Mouse (Mus musculus) limb, embryonic 11.5 days (tissue): Measurements from ENCODE around the gene Ror2. TPM values are rescaled to one million over a fixed set of nuclear protein-coding genes. Genes with fewer than 3 reads are reported as not detected.

Source experiments
- ATAC-seq: fragments of 200-750 bp; cut with Nextera tagmentation; 2 replicates; pipeline ENCODE4 v1.8.0; 2017; ENCODE audit warnings: low read depth; ENCODE audit not compliant: insufficient number of reproducible peaks, low FRiP score, low TSS enrichment
- DNase-seq: peaks from one replicate; pipeline ENCODE4 v3.0.0-alpha.2; 2015; ENCODE audit warnings: low spot score
- H3K27ac ChIP-seq: fragments of 300-500 bp; sonication (generic); replicated peaks from 2 replicates; pipeline ENCODE4 v1.5.1; 2014; ENCODE audit warnings: low read depth, mild to moderate bottlenecking, low read length
- H3K27me3 ChIP-seq: fragments of 300-500 bp; sonication (generic); 2 replicates; pipeline ENCODE4 v1.6.1; 2014; ENCODE audit warnings: mild to moderate bottlenecking, low read length, mixed read lengths; ENCODE audit not compliant: control insufficient read depth, insufficient read depth
- H3K36me3 ChIP-seq: fragments of 300-500 bp; sonication (generic); 2 replicates; pipeline ENCODE4 v1.6.1; 2014; ENCODE audit warnings: mild to moderate bottlenecking, low read length, moderate library complexity, mixed read lengths; ENCODE audit not compliant: control insufficient read depth, insufficient read depth
- H3K4me1 ChIP-seq: fragments of 300-500 bp; sonication (generic); 2 replicates; pipeline ENCODE4 v1.6.1; 2014; ENCODE audit warnings: low read length, mixed read lengths; ENCODE audit not compliant: control insufficient read depth, insufficient read depth
- H3K4me2 ChIP-seq: fragments of 300-500 bp; sonication (generic); 2 replicates; pipeline ENCODE4 v1.6.1; 2014; ENCODE audit warnings: low read depth, mild to moderate bottlenecking, moderate library complexity; ENCODE audit not compliant: severe bottlenecking
- H3K4me3 ChIP-seq: fragments of 300-500 bp; sonication (generic); 2 replicates; pipeline ENCODE4 v1.5.1; 2014; ENCODE audit warnings: low read depth, low read length
- H3K9ac ChIP-seq: fragments of 300-500 bp; sonication (generic); 2 replicates; pipeline ENCODE4 v1.6.1; 2014; ENCODE audit warnings: mild to moderate bottlenecking, low read length
- H3K9me3 ChIP-seq: fragments of 300-500 bp; sonication (generic); 2 replicates; pipeline ENCODE4 v1.6.1; 2016; ENCODE audit warnings: low read length; ENCODE audit not compliant: control insufficient read depth
- WGBS: fragments of 180-500 bp; shearing (Covaris S2); extraction: QIAGEN DNeasy Blood & Tissue Kit; methylation state at CpG from one replicate; pipeline ENCODE4 v1.1.7; 2014; 5-methylcytosine and 5-hydroxymethylcytosine counted together
- polyA plus RNA-seq: library from polyadenylated mRNA; unstranded; fragments of >200 nt; fragmentation: Nextera tagmentation; extraction: Ambion mirVana; gene quantifications from 2 replicates; pipeline ENCODE4 v1.2.1, GENCODE M21; 2014

Ror2 gene
- polyA plus RNA-seq, 1 experiment from 2014 or later, result 17.8 TPM

DNA sequence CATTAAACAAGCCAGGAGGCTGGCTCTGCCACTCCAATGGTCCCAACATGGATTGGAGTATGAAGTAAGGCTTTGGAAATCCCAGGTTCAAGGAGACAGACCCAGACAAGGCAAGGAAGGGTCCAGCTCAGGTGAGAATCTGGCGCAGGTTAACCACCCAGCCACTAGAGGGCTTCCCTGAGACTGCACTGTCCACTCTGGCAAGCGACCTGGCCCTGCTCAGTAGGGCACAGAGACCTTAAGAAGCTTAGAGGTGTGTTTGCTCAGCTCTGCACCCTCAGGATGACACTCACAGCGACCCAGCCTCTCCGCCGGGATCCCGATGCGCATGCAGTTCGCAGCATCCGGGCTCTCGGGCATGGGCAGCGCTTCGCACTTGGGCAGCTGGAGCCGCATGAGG lies 167.5 kb downstream of the Ror2 start:
- no peaks in the 10 kb centered on the region for H3K27me3 ChIP-seq
- no peaks in the 10 kb centered on the region for H3K9me3 ChIP-seq
- ATAC-seq, result no peak
- no peak overlapping the region for H3K4me2 ChIP-seq
- H3K4me1 ChIP-seq, result peaks cover 18% of the 10 kb centered on the region
- peaks cover 10% of the 10 kb centered on the region; the same call in 1 of the 2 replicates for H3K36me3 ChIP-seq
- WGBS, result 87% methylated on average over 13 of the region's 13 CpGs
- H3K27ac ChIP-seq, result no peak overlapping the region
- H3K9ac ChIP-seq, result no peak overlapping the region
- no peak overlapping the region for H3K4me3 ChIP-seq
- DNase-seq, result no peak

DNA sequence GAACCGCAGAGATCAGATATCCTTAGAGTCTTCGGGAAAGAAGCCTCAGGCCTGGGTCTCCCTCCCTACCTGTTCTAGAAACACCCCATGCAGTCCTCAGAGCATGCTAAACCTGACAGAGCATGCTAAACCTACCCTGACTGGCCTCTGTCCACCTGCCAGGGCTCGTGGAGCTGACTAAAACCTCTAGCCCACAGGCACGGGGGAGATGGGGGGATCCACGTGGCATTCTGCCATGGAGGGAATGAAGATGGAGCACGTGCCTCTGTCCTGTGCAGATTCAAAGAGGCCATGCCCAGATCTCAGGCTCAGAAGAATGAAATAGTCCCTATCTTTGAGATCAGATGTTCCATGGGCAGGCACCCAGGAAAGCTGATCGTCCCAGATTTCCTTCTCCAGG lies 168.0 kb downstream of the Ror2 start:
- WGBS, result 94% methylated on average over 7 of the region's 7 CpGs
- DNase-seq (no peak), ATAC-seq (no peak)
- H3K4me1 ChIP-seq, result peaks cover 18% of the 10 kb centered on the region
- H3K4me2 ChIP-seq, result no peak overlapping the region
- H3K27ac ChIP-seq, result no peak overlapping the region
- no peak overlapping the region for H3K4me3 ChIP-seq
- H3K36me3 ChIP-seq, result peaks cover 10% of the 10 kb centered on the region; the same call in 1 of the 2 replicates
- no peaks in the 10 kb centered on the region for H3K9me3 ChIP-seq
- H3K27me3 ChIP-seq, result no peaks in the 10 kb centered on the region
- H3K9ac ChIP-seq, result no peak overlapping the region; the same call in 1 of the 2 replicates

DNA sequence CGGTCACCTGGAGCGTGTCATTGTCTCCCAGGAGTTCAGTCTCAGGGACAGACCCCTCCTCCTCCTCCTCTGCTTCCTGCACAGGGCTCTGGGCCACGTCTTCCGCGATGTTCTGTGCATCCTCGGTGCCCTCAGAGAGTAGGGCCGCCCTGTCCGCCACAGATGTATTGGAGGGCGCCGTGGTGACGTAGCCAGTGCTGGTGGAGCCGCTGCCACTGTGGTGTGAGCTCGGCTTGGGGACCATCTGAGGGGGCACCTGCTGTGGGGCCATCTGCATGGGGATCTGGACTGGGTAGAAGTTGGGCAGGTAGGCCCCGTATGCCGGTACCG lies 175.7 kb downstream of the Ror2 start:
- H3K9me3 ChIP-seq, result no peaks in the 10 kb centered on the region
- H3K4me2 ChIP-seq, result no peak overlapping the region
- H3K27me3 ChIP-seq, result no peaks in the 10 kb centered on the region
- H3K9ac ChIP-seq, result no peak overlapping the region
- peaks cover 9% of the 10 kb centered on the region for H3K36me3 ChIP-seq
- 0 out of 2 replicates have a peak, but pooled peaks cover 2% of the 10 kb centered on the region for H3K4me1 ChIP-seq
- no peak overlapping the region for H3K27ac ChIP-seq
- 86% methylated on average over 16 of the region's 16 CpGs for WGBS
- ATAC-seq (0 out of 2 replicates have a peak, but pooled peaks have one; percentile 3), DNase-seq (no peak)
- no peak overlapping the region for H3K4me3 ChIP-seq

DNA sequence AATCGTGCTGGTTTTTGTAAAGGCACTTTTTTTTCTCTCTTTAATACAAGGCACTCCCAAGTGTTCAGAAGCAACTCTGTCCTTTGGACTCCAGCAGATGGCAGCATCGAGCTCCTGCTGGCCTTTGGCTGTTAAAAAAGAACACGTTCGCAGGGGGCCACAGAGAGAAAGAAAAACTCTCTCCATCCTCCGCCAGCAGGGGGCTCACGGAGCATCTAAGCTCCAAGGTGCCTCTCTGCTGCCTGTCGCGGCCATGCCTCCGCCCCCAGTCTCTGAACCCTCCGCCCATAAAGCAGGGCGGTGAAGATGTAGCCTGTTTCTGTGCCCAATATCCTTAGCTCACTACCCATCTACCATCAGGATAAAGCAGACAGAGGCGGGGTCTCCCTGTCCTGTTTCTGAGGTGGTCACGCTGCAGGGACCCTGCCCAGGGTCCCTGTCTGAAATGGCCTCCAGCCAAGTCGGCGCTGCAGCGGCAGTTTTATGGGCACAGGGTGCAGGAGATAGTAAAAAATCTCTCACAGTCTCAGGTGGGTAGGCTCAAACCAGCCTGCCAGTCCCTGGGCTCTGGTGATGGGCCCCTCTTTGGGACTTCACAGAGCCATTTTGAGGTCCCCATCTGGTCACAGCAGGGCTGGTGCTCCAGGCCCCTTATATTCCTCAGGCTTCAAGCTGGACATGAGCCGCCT lies 176.2 kb downstream of the Ror2 start:
- H3K4me3 ChIP-seq, result no peak overlapping the region
- H3K27me3 ChIP-seq, result no peaks in the 10 kb centered on the region
- H3K27ac ChIP-seq, result 0 out of 2 replicates have a peak overlapping the region, but pooled peaks have one; percentile 42
- DNase-seq, result peak; percentile 99
- H3K9ac ChIP-seq, result no peak overlapping the region
- H3K9me3 ChIP-seq, result no peaks in the 10 kb centered on the region
- H3K4me1 ChIP-seq, result 0 out of 2 replicates have a peak, but pooled peaks cover 2% of the 10 kb centered on the region
- peaks cover 9% of the 10 kb centered on the region for H3K36me3 ChIP-seq
- no peak overlapping the region for H3K4me2 ChIP-seq
- 24% methylated on average over 17 of the region's 17 CpGs for WGBS
- peak; percentile 71; the same call in 1 of the 2 replicates for ATAC-seq

DNA sequence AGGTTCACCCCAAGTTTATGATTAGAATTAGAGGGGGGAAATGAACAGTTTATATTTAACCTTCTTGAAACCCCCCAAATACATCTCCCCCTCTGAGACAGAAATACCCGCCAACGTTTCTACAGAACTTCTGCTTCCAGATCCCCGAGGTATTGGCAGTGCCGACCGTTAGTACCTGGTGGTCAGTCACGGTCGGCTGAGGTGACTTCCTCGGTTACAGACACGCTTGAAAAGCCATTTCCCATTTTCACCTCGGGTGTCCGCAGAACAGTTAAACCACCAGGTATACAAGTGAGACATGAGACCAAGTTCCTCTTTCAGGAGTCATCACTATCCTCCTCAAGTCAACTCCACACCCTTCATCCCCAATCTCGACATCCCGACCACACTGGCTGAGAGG lies 179.2 kb downstream of the Ror2 start:
- Histone ChIP-seq H3K4me1 (0 out of 2 replicates have a peak, but pooled peaks cover 2% of the 10 kb centered on the region), H3K27me3 (no peaks in the 10 kb centered on the region), H3K9ac (no peak overlapping the region), H3K4me2 (no peak overlapping the region), H3K36me3 (peaks cover 9% of the 10 kb centered on the region), H3K9me3 (no peaks in the 10 kb centered on the region), H3K4me3 (no peak overlapping the region), H3K27ac (no peak overlapping the region)
- ATAC-seq (no peak), DNase-seq (no peak)
- WGBS, result 90% methylated on average over 13 of the region's 13 CpGs

DNA sequence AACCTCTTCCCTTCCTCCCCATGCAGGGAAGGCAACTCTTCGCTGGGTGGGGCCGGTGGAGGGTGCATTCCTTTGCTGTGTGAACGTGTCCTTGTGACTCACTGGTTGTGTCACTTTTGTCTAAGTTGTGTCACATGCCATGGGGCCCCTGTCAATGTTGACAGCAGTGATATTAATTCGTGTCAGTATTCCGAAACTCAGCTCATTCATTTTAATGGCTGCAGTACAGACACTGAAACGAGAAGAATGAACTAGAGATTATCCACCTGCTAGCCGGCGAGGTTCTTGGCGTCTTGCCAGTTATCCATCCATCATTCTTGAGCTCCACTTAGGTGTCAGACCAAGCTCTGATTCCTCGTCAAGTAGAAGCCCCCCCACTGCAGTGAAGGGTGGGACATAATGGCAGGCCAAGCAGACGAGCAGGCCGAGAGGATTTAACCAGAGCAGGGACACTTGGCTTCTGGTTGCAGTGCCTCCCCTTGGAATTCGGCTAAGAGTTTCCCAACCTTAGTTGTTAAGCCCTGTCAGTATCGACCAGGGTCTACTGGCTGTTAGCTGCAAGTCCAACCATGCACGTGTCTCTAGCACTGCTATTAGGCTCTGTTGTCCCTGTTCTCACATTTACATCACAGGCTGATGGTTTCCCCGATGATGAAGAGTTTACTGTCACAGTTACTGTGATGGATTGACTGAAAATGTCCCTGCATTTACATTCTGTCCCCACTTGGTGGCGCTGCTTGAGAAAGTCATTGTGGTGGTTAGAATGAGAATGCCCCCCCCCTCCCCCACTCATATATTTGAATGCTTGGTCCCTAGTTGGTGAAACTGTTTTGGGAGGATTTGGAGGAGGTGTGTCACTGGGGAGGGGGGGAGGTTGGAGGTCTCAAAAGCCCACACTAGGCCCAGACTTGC lies 185.9 kb downstream of the Ror2 start:
- H3K4me3 ChIP-seq, result no peak overlapping the region
- WGBS, result 68% methylated on average over 17 of the region's 17 CpGs
- DNase-seq, result no peak

DNA sequence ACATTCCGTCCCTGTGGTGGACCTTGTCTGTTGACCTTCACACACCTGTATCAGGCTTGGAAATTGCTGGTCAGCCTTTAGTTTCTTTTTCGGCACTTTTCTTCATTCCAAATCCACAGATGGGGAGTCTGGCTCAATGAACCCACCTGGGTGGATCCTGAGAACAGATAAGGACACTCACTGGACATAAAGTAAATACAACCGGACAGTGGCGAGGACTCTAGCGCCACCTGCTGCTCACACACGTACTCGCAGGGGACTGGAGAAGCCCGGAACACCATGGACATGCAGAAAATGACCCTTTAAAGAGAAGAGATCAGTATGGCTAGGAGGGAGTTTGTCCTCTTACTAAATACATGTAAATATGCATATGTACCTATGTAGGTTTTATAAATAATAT lies 189.3 kb downstream of the Ror2 start:
- Histone ChIP-seq H3K9me3 (no peaks in the 10 kb centered on the region), H3K27me3 (no peaks in the 10 kb centered on the region), H3K36me3 (no peaks in the 10 kb centered on the region), H3K27ac (no peak overlapping the region), H3K4me1 (no peaks in the 10 kb centered on the region), H3K4me3 (no peak overlapping the region), H3K9ac (no peak overlapping the region), H3K4me2 (no peak overlapping the region)
- WGBS, result 24% methylated on average over 8 of the region's 8 CpGs
- ATAC-seq, result no peak
- DNase-seq, result peak; percentile 82

More for the DNA sequence above, 185.9 kb downstream of the Ror2 start:
- H3K27ac ChIP-seq, result no peak overlapping the region
- no peak overlapping the region for H3K4me2 ChIP-seq
- H3K9ac ChIP-seq, result no peak overlapping the region
- no peaks in the 10 kb centered on the region for H3K9me3 ChIP-seq
- no peaks in the 10 kb centered on the region for H3K36me3 ChIP-seq
- ATAC-seq, result no peak
- H3K4me1 ChIP-seq, result no peaks in the 10 kb centered on the region
- H3K27me3 ChIP-seq, result no peaks in the 10 kb centered on the region

DNA sequence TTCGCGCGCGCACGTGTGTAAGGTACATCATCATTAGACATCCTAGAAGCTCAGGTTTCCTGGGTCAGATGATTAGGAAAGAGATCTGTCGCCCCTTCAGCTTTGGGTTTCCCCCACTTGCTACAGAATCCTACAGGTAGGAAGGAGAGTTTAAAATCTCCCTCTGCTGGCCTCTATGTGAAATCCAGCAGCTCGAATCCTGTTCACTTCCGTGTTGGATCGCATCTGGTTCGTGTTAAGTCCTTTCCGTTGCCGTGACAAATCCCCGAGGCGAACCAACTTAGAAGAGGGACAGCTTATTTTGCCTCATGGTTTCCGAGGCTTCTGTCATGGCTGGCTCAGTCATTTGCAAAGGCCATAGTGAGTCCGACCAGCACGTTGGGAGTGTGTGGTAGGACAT lies 190.7 kb downstream of the Ror2 start:
- WGBS, result 46% methylated on average over 17 of the region's 17 CpGs

More for the DNA sequence above, 190.7 kb downstream of the Ror2 start:
- Histone ChIP-seq H3K36me3 (no peaks in the 10 kb centered on the region), H3K9me3 (no peaks in the 10 kb centered on the region), H3K4me1 (no peaks in the 10 kb centered on the region), H3K4me2 (no peak overlapping the region), H3K9ac (no peak overlapping the region), H3K27me3 (no peaks in the 10 kb centered on the region), H3K27ac (no peak overlapping the region), H3K4me3 (no peak overlapping the region)
- peak; percentile 68 for DNase-seq
- no peak for ATAC-seq
